Mouse (Mus musculus) monocyte, adult 2 months (primary cell): ENCODE results near the gene Olfr1049.
"Not testable (repeated sequence)": the region's sequence is repeated elsewhere in the genome, so short reads cannot be mapped to it uniquely, and the experiment has no call there.

Experiments
- DNase-seq, 2 experiments: peaks; one replicate each; pipeline ENCODE4 v3.0.0; 2022; ENCODE audit warnings: low spot score in 2 of 2, low read depth in 1 of 2

Gene Olfr1049

GRCm38 (mm10) chr2:86258228-86258627 is at the start of gene Olfr1049:
Olfr1049 (minus strand) TSS chr2:86258328.
- not testable (repeated sequence) for DNase-seq

DNA sequence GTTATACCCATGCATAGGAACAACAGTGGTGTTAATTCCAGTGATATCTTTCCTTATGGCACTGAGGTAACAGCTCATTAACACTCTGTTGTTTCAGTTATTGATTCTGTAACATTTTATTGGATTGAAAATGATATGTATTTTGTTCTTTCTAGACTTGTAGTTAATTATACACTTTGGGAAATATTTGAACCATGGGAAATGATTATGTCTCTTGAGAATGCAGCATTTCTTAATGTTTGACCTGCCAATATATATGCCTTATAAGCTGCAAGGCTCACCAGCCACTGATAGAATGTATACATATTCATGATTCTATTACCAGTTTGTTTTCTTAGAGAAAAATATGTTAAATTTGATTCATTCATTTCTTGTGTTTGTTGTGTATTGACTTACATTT is 34.0 kb upstream of the Olfr1049 start, which contains the start of gene Olfr1052:
TSS of gene Olfr1052 (plus strand) at position 301 of the 400 bp plus-strand sequence.
- DNase-seq = no peak

GRCm38 (mm10) chr2:86278988-86279387 is 20.9 kb upstream of the Olfr1049 start, which contains the start of gene Olfr1051:
Olfr1051 (minus strand) TSS chr2:86279088.
- not testable (repeated sequence) for DNase-seq

DNA sequence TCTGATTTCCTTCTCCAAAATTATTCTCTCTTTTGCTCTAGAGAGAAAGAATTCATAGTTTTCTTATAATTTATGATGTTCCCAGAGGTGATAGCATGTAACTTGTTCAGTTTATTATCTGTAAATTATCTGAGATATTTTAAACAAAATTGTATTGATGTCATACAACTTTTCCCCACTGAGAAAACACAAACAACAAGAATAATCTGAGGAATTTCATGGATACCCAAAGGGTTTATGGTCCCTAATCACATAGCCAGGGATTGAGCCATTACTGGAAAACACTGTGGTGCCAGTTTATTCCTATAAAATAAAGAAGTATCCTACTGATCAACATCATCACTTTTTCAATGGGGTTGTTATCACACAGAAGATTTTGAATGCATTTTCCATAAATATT is 17.9 kb downstream of the Olfr1049 start, which contains the start of gene Olfr1048:
TSS of gene Olfr1048 (minus strand) at position 101 of the 400 bp plus-strand sequence.
- DNase-seq = no peak

DNA sequence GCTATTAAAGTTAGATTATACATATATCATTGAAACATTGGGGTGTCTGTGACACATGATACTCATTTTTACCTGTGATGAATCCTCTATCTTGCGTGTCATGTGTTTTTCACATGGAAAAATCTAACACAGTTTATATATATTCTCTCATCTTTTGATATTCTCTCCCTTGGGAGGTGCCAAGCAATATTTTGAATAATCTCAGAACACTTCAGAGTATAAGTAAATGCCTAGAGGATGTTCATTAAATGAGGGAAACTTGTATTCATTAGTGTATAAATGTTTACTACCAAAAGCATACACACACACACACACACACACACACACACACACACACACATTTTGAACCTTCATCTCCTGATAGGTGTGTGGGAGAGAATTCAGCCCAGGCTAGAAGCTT is 26.8 kb downstream of the Olfr1049 start, which contains the start of gene Olfr1047:
TSS of gene Olfr1047 (minus strand) at position 101 of the 400 bp plus-strand sequence.
- no peak for DNase-seq

- DNase-seq = no peak
Observed at GRCm38 (mm10) chr2:86219214-86219613, 38.9 kb downstream of the Olfr1049 start, which contains the start of gene Olfr1046. Olfr1046 (minus strand) TSS chr2:86219314.
